Mouse (Mus musculus) heart, embryonic 13.5 days (tissue): ENCODE measurements around the gene Ethe1. TPM values are rescaled to one million over a fixed set of nuclear protein-coding genes. Genes with fewer than 3 reads are reported as not detected.
A peak's percentile ranks its signal among the peaks of the same experiment; 100 is the strongest.

ENCODE experiments used
- ATAC-seq: fragments of 200-750 bp; cut with Nextera tagmentation; 2 replicates; pipeline ENCODE4 v1.8.0; 2017; ENCODE audit warnings: moderate TSS enrichment; ENCODE audit not compliant: insufficient number of reproducible peaks, low FRiP score, low TSS enrichment; ENCODE audit errors: extremely low read depth
- H3K27ac ChIP-seq: fragments of 300-500 bp; sonication (generic); replicated peaks from 2 replicates; pipeline ENCODE4 v1.5.1; 2015; ENCODE audit warnings: moderate library complexity, mild to moderate bottlenecking, inconsistent platforms
- H3K27me3 ChIP-seq: fragments of 300-500 bp; sonication (generic); replicated peaks from 2 replicates; pipeline ENCODE4 v1.6.1; 2015; ENCODE audit warnings: mild to moderate bottlenecking, inconsistent platforms
- H3K36me3 ChIP-seq: fragments of 300-500 bp; sonication (generic); 2 replicates; pipeline ENCODE4 v1.6.1; 2015; ENCODE audit warnings: mild to moderate bottlenecking, inconsistent platforms
- H3K4me1 ChIP-seq: fragments of 300-500 bp; sonication (generic); 2 replicates; pipeline ENCODE4 v1.6.1; 2015; ENCODE audit warnings: inconsistent platforms
- H3K4me2 ChIP-seq: fragments of 300-500 bp; sonication (generic); 2 replicates; pipeline ENCODE4 v1.6.1; 2015; ENCODE audit warnings: inconsistent platforms, mild to moderate bottlenecking, moderate library complexity
- H3K4me3 ChIP-seq: fragments of 300-500 bp; sonication (generic); 2 replicates; pipeline ENCODE4 v1.5.1; 2015; ENCODE audit warnings: moderate library complexity, mild to moderate bottlenecking, inconsistent platforms
- H3K9ac ChIP-seq: fragments of 300-500 bp; sonication (generic); 2 replicates; pipeline ENCODE4 v1.6.1; 2015; ENCODE audit warnings: inconsistent platforms, mild to moderate bottlenecking, moderate library complexity
- H3K9me3 ChIP-seq: fragments of 300-500 bp; sonication (generic); 2 replicates; pipeline ENCODE4 v1.6.1; 2016; ENCODE audit warnings: inconsistent platforms
- WGBS: fragments of 180-500 bp; shearing (Covaris S2); methylation state at CpG from one replicate; pipeline ENCODE4 v1.1.7; 2015; ENCODE audit warnings: mixed read lengths; 5-methylcytosine and 5-hydroxymethylcytosine counted together
- polyA plus RNA-seq: library from polyadenylated mRNA; unstranded; fragments of >200 nt; fragmentation: Nextera tagmentation; extraction: Ambion mirVana; gene quantifications from 2 replicates; pipeline ENCODE4 v1.2.1, GENCODE M21; 2015

The Ethe1 gene
- polyA plus RNA-seq, 1 experiment from 2014 or later: 19.3 TPM

DNA sequence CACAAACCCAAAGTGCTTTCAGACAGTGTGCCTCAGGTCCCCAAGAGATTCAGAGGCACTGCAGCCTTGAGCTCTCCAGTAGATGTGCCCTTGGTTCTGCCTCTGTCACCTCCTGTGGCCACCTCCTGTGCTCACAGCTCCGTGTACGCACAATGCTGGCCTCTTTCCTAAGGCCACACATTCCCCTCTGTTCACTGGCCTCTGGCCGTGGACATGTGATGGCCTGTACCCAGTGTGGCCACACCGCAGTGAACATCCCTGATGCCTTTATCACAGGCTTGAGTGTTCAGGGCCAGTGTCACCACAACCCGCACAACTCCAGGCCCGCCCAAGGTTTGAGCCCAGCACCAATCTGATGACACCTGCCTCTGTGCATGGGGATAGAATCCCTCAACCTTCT is 2.5 kb upstream of the Ethe1 start:
- Histone ChIP-seq H3K27ac (no peak overlapping the region), H3K4me2 (no peak overlapping the region), H3K4me1 (peaks cover 11% of the 10 kb centered on the region), H3K27me3 (peaks cover 43% of the 10 kb centered on the region), H3K4me3 (no peak overlapping the region), H3K9ac (no peak overlapping the region), H3K9me3 (no peaks in the 10 kb centered on the region), H3K36me3 (no peaks in the 10 kb centered on the region)
- ATAC-seq: no peak
- 78% methylated on average over 6 of the region's 6 CpGs for WGBS

DNA sequence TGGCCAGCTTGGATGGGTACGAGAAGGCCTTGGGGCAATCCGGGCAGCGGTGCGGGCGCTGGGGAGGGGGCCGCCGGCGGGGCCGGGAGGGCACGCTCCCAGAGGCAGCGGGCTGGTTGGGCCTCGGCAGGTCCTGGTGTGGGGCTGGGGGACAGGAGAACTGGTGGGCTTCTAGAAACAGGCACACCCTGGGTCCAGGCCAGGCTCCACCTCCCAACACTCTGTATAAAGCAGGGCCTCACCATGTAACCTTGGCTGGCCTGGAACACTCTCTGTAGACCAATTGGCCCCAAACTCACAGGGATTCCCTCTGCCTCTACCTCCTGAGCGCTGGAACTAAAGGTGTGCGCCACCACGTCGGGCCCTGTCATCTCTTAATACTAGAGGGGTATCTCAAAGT is 1.3 kb upstream of the Ethe1 start:
- no peaks in the 10 kb centered on the region for H3K9me3 ChIP-seq
- ATAC-seq: no peak
- WGBS: 30% methylated on average over 16 of the region's 16 CpGs
- peaks cover 43% of the 10 kb centered on the region for H3K27me3 ChIP-seq
- no peak overlapping the region for H3K27ac ChIP-seq
- no peak overlapping the region for H3K4me3 ChIP-seq
- H3K4me2 ChIP-seq: no peak overlapping the region
- no peaks in the 10 kb centered on the region for H3K36me3 ChIP-seq
- peaks cover 11% of the 10 kb centered on the region for H3K4me1 ChIP-seq
- no peak overlapping the region for H3K9ac ChIP-seq

DNA sequence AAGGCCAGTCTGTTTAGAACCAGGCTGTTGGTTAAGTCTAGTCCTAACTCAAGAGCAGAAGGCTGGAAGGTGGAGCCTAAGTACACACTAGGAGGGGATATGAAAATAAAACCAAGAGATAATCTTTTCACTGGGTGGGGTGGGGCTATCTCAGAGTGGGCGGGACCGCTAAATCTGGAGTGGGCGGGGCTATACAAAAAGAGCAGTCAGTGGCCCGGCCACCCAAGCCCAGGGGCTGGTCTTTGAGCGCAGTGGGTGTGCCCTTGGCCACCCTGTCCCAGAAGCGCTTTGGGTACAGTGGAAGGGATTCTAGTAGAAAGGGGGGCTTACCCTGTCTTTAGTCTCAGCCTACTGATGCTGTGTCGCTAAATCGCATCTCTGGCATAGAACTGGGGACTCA is 515 bp upstream of the Ethe1 start:
- Histone ChIP-seq H3K27me3 (peaks cover 43% of the 10 kb centered on the region), H3K4me1 (peaks cover 11% of the 10 kb centered on the region), H3K27ac (no peak overlapping the region), H3K4me3 (peak overlapping the region; percentile 54), H3K9ac (peak overlapping the region; percentile 76; the same call in 1 of the 2 replicates), H3K4me2 (peak overlapping the region; percentile 74), H3K36me3 (no peaks in the 10 kb centered on the region), H3K9me3 (no peaks in the 10 kb centered on the region)
- 13% methylated on average over 8 of the region's 8 CpGs for WGBS
- ATAC-seq: no peak

DNA sequence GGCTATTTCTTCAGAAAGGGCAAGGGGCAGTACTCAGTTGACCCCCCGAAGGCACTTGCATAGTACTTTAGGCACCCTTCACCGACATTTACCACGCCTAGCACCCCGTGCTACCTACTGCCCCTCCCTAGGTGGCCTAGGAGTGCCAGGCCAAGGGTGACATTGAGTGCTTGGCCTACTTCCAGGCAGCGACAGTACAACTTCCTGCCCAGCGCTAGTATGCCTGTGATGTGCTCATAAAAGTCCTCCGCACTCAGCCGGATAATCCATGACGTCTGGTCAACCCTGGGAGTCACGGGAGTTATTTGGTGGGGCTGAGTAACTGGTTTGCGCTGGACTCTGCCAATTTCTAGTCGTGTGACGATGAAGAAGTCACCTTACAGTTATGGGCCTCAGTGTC is 993 bp downstream of the Ethe1 start:
- no peaks in the 10 kb centered on the region for H3K9me3 ChIP-seq
- H3K27ac ChIP-seq: no peak overlapping the region
- H3K4me3 ChIP-seq: no peak overlapping the region
- no peaks in the 10 kb centered on the region for H3K36me3 ChIP-seq
- no peak overlapping the region for H3K9ac ChIP-seq
- H3K4me2 ChIP-seq: no peak overlapping the region
- H3K4me1 ChIP-seq: peaks cover 13% of the 10 kb centered on the region
- peaks cover 43% of the 10 kb centered on the region for H3K27me3 ChIP-seq
- 74% methylated on average over 13 of the region's 13 CpGs for whole genome bisulfite sequencing
- ATAC-seq: no peak

DNA sequence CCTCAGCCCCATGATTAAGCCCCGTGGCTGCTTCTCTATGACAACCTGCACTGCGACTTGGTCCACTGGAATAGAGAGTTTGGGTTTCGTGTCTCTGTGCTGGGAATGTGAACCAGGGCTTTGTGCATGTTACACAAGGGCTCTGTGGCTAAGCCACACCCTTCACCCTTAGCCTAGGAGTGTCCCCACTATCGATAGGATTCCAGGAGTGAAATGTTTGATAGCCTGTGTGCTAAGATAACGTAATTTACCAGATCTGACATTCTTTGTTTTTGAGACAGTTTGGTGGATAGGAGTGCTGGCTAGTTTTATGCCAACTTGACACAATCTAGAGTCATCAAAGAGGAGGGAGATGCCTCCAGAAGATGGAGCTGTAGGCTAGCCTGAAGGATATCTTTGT is 4.4 kb downstream of the Ethe1 start:
- H3K9ac ChIP-seq: no peak overlapping the region
- no peak overlapping the region for H3K27ac ChIP-seq
- no peak overlapping the region for H3K4me2 ChIP-seq
- H3K36me3 ChIP-seq: no peaks in the 10 kb centered on the region
- peaks cover 26% of the 10 kb centered on the region for H3K4me1 ChIP-seq
- peaks cover 37% of the 10 kb centered on the region for H3K27me3 ChIP-seq
- WGBS: 65% methylated on average over 5 of the region's 5 CpGs
- no peaks in the 10 kb centered on the region for H3K9me3 ChIP-seq
- H3K4me3 ChIP-seq: no peak overlapping the region
- no peak for ATAC-seq

DNA sequence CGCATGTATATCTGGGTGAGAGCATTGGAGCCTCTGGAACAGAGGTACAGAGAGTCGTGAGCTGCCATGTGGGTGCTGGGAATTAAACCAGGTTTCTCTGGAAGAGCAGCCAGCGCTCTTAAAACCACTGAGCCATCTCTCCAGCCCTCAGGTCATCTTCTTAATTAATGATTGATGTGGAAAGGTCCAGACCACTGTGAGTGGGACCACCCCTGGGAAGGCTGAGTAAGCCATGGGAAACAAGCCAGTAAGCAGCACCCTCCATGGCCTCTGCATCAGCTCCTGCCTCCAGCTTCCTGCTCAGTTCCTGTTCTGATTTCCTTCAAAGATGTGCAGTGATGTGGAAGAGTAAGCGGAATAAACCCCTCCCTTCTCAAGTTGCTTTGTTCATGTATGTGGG is 4.8 kb downstream of the Ethe1 start:
- no peak overlapping the region for H3K4me3 ChIP-seq
- WGBS: 58% methylated on average over 4 of the region's 4 CpGs
- no peak for ATAC-seq
- no peak overlapping the region for H3K9ac ChIP-seq
- H3K36me3 ChIP-seq: no peaks in the 10 kb centered on the region
- no peak overlapping the region for H3K27ac ChIP-seq
- peaks cover 32% of the 10 kb centered on the region for H3K27me3 ChIP-seq
- no peaks in the 10 kb centered on the region for H3K9me3 ChIP-seq
- no peak overlapping the region for H3K4me2 ChIP-seq
- H3K4me1 ChIP-seq: peaks cover 22% of the 10 kb centered on the region

DNA sequence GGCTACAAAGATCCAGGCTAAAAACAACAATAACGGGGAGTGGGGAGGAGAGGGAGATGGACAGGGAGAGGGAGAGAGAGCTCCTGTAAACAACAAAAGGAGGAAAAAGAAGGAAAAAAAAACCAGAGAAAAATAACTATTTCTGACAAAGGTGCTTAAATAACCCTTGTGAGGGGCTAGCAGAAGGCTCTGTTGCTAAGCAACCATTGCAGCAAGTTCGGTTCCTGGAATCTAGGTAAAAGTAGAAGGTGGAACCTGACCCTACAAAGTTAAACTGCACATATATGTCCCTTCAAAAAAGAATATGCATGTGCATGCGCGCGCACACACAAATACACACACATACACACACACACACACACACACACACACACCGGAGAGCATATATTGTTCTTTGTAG is 5.4 kb downstream of the Ethe1 start:
- WGBS: 81% methylated on average over 6 of the region's 6 CpGs
- Histone ChIP-seq H3K9me3 (no peaks in the 10 kb centered on the region), H3K4me3 (no peak overlapping the region), H3K9ac (no peak overlapping the region), H3K4me2 (no peak overlapping the region), H3K4me1 (peaks cover 16% of the 10 kb centered on the region), H3K27me3 (peaks cover 26% of the 10 kb centered on the region), H3K27ac (no peak overlapping the region), H3K36me3 (no peaks in the 10 kb centered on the region)
- no peak for ATAC-seq

DNA sequence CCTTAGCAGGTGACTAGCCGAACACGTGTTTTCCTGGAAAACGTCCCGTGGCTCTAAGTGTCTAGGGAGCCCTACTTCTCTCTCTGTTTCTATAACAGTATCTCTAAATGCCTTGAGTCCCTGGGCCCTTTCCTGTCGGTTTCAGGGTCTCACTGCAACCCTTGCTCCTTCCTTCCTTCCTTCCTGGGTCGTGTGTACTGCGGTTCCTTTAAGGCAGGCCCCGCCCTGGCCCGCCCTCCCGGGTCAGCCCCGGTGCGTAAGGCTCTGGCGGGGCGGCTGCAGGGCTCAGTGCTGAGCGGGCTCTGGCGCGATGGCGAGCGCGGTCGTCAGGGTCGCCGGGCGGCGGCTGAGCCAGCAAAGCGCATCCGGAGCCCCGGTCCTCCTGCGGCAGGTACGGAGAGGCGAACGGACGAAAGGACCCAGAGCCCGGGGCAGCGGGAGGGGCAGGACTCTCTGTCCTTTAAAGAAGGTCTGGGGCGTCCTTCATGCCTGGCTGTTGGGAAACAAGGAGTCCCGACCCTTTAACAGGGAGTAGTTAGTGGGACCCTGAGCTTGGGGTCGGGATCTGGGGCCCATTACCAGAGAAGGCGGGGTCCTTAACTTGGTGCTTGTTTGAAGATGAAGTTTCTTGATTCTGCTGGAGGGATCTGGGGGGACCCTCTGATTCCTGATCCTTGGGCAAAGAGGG is 6.4 kb downstream of the Ethe1 start:
- ATAC-seq: peak; percentile 69; the same call in 1 of the 2 replicates
- Histone ChIP-seq H3K36me3 (no peaks in the 10 kb centered on the region), H3K9me3 (no peaks in the 10 kb centered on the region), H3K9ac (peak overlapping the region; percentile 85), H3K4me1 (peaks cover 16% of the 10 kb centered on the region), H3K27me3 (peaks cover 21% of the 10 kb centered on the region), H3K4me2 (peak overlapping the region; percentile 83), H3K27ac (no peak overlapping the region), H3K4me3 (peak overlapping the region; percentile 74)
- 2% methylated on average over 39 of the region's 39 CpGs for WGBS

DNA sequence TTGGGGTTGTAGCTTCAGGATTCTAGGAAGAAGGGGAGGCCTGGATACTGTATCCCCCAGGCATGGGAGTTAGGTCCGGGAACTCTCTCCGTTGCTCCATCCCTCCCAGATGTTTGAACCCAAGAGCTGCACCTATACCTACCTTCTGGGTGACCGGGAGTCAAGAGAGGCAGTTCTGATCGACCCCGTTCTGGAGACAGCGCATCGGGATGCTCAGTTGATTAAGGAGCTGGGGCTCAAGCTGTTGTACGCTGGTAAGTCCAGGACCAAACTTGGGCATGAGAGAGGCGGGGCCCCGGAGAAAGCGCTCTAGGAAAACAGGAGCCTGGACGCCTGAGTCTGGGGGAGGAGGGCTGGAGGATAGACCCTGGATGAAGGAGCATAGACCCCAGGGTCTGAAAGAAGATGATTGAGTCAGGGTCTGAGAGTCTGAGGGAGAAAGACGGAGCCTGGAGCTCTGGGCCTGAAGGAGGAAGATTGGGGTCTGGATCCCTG is 7.0 kb downstream of the Ethe1 start:
- peak overlapping the region; percentile 83 for H3K4me2 ChIP-seq
- no peak overlapping the region for H3K27ac ChIP-seq
- ATAC-seq: no peak
- peak overlapping the region; percentile 85 for H3K9ac ChIP-seq
- H3K4me1 ChIP-seq: peaks cover 16% of the 10 kb centered on the region
- peak overlapping the region; percentile 74 for H3K4me3 ChIP-seq
- no peaks in the 10 kb centered on the region for H3K36me3 ChIP-seq
- 3% methylated on average over 13 of the region's 13 CpGs for WGBS
- peaks cover 21% of the 10 kb centered on the region for H3K27me3 ChIP-seq
- no peaks in the 10 kb centered on the region for H3K9me3 ChIP-seq

DNA sequence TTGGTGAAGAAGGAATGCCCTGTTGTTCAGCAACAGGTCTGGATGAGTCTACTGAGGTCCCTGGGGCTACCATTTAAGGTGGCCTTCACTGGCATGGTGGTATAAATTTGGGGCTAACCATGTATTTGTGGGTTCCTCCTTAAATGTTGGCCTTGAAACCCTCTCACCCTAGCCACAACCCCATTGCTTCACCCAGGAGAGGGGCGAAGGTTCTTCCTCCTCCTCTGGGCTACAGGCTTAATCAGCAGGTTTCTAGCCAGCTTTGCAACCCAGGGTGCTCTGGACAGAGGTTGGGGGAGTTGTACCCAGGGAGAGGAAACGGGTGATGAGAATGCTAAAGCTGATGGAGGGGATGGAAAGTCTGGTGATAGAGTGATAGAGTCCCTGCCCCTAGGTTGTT is 8.1 kb downstream of the Ethe1 start:
- Histone ChIP-seq H3K4me3 (no peak overlapping the region), H3K9ac (no peak overlapping the region), H3K9me3 (no peaks in the 10 kb centered on the region), H3K27me3 (peaks cover 21% of the 10 kb centered on the region), H3K4me1 (peaks cover 16% of the 10 kb centered on the region), H3K36me3 (no peaks in the 10 kb centered on the region), H3K4me2 (no peak overlapping the region), H3K27ac (no peak overlapping the region)
- no peak for ATAC-seq
- WGBS: 48% methylated on average over 2 of the region's 2 CpGs

DNA sequence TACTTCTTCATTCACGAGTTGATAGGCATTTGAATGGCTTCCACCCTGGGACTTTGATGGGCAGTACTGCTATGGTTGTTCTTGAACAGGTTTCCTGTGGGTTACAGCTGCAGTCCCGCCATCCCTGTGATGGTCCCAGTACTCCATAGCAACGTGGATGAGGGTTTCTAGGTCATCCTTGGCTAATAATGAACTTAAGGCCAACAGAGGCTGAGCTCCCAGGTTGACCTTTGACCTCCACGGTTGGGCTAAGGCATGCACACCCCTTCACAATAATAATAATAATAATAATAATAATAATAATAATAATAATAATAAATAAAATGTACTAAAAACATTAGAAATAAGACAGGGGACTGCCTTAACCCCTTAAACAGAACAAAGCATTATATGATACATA is 10.8 kb downstream of the Ethe1 start:
- WGBS: 67% methylated on average over 4 of the region's 4 CpGs
- H3K4me1 ChIP-seq: peaks cover 15% of the 10 kb centered on the region
- no peak for ATAC-seq
- H3K4me3 ChIP-seq: no peak overlapping the region
- H3K9ac ChIP-seq: no peak overlapping the region
- H3K27me3 ChIP-seq: peaks cover 21% of the 10 kb centered on the region
- no peak overlapping the region for H3K27ac ChIP-seq
- no peaks in the 10 kb centered on the region for H3K36me3 ChIP-seq
- H3K9me3 ChIP-seq: no peaks in the 10 kb centered on the region
- H3K4me2 ChIP-seq: no peak overlapping the region
